Mouse (Mus musculus) limb, embryonic 13.5 days (tissue): Measurements from ENCODE around the gene Mtfr1l. TPM values are rescaled to one million over a fixed set of nuclear protein-coding genes. Genes with fewer than 3 reads are reported as not detected.

Source experiments
- ATAC-seq: fragments of 200-750 bp; cut with Nextera tagmentation; 2 replicates; pipeline ENCODE4 v1.8.0; 2017; ENCODE audit warnings: low read depth, moderate number of reproducible peaks, moderate TSS enrichment; ENCODE audit not compliant: low FRiP score
- H3K27ac ChIP-seq: fragments of 300-500 bp; sonication (generic); 2 replicates; pipeline ENCODE4 v1.5.1; 2015; ENCODE audit warnings: inconsistent platforms, mild to moderate bottlenecking, moderate library complexity
- H3K27me3 ChIP-seq: fragments of 300-500 bp; sonication (generic); 2 replicates; pipeline ENCODE4 v1.6.1; 2015; ENCODE audit warnings: mild to moderate bottlenecking, inconsistent platforms
- H3K36me3 ChIP-seq: fragments of 300-500 bp; sonication (generic); 2 replicates; pipeline ENCODE4 v1.6.1; 2015; ENCODE audit warnings: inconsistent platforms, mild to moderate bottlenecking, moderate library complexity
- H3K4me1 ChIP-seq: fragments of 300-500 bp; sonication (generic); 2 replicates; pipeline ENCODE4 v1.6.1; 2015; ENCODE audit warnings: inconsistent platforms
- H3K4me2 ChIP-seq: fragments of 300-500 bp; sonication (generic); replicated peaks from 2 replicates; pipeline ENCODE4 v1.6.1; 2015; ENCODE audit warnings: inconsistent platforms, mild to moderate bottlenecking, moderate library complexity
- H3K4me3 ChIP-seq: fragments of 300-500 bp; sonication (generic); 2 replicates; pipeline ENCODE4 v1.5.1; 2015; ENCODE audit warnings: moderate library complexity, mild to moderate bottlenecking, inconsistent platforms
- H3K9ac ChIP-seq: fragments of 300-500 bp; sonication (generic); 2 replicates; pipeline ENCODE4 v1.6.1; 2015; ENCODE audit warnings: mild to moderate bottlenecking, inconsistent platforms
- H3K9me3 ChIP-seq: fragments of 300-500 bp; sonication (generic); 2 replicates; pipeline ENCODE4 v1.6.1; 2016; ENCODE audit warnings: inconsistent platforms
- WGBS: fragments of 180-500 bp; shearing (Covaris S2); methylation state at CpG from one replicate; pipeline ENCODE4 v1.1.7; 2015; 5-methylcytosine and 5-hydroxymethylcytosine counted together
- polyA plus RNA-seq: library from polyadenylated mRNA; unstranded; fragments of >200 nt; fragmentation: Nextera tagmentation; extraction: Ambion mirVana; gene quantifications from 2 replicates; pipeline ENCODE4 v1.2.1, GENCODE M21; 2015

Mtfr1l gene
- polyA plus RNA-seq, 1 experiment from 2014 or later: 131 TPM

GRCm38 (mm10) chr4:134570704-134571451 lies 35.7 kb upstream of the Mtfr1l start:
- H3K4me3 ChIP-seq: no peak overlapping the region
- peaks cover 12% of the 10 kb centered on the region for H3K27me3 ChIP-seq
- H3K9ac ChIP-seq: no peak overlapping the region
- no peak overlapping the region for H3K27ac ChIP-seq
- no peak overlapping the region for H3K4me2 ChIP-seq
- WGBS: 76% methylated on average over 14 of the region's 14 CpGs
- H3K4me1 ChIP-seq: peaks cover 4% of the 10 kb centered on the region; the same call in 1 of the 2 replicates
- ATAC-seq: no peak
- peaks cover 3% of the 10 kb centered on the region; the same call in 1 of the 2 replicates for H3K9me3 ChIP-seq
- H3K36me3 ChIP-seq: peaks cover 6% of the 10 kb centered on the region

GRCm38 (mm10) chr4:134569831-134570230 lies 34.6 kb upstream of the Mtfr1l start:
- Histone ChIP-seq H3K4me2 (no peak overlapping the region), H3K27me3 (peaks cover 12% of the 10 kb centered on the region), H3K4me1 (peaks cover 4% of the 10 kb centered on the region; the same call in 1 of the 2 replicates), H3K9ac (no peak overlapping the region), H3K9me3 (peaks cover 7% of the 10 kb centered on the region; the same call in 1 of the 2 replicates), H3K27ac (no peak overlapping the region), H3K4me3 (no peak overlapping the region), H3K36me3 (peaks cover 15% of the 10 kb centered on the region)
- no peak for ATAC-seq
- 80% methylated on average over 8 of the region's 8 CpGs for WGBS

GRCm38 (mm10) chr4:134569205-134569604 lies 34.0 kb upstream of the Mtfr1l start:
- no peak overlapping the region for H3K27ac ChIP-seq
- no peak overlapping the region for H3K4me3 ChIP-seq
- peaks cover 16% of the 10 kb centered on the region for H3K36me3 ChIP-seq
- no peak overlapping the region for H3K4me2 ChIP-seq
- ATAC-seq: no peak
- no peak overlapping the region for H3K9ac ChIP-seq
- peaks cover 7% of the 10 kb centered on the region; the same call in 1 of the 2 replicates for H3K9me3 ChIP-seq
- peaks cover 12% of the 10 kb centered on the region for H3K27me3 ChIP-seq
- WGBS: 72% methylated on average over 6 of the region's 6 CpGs
- H3K4me1 ChIP-seq: peaks cover 4% of the 10 kb centered on the region; the same call in 1 of the 2 replicates

GRCm38 (mm10) chr4:134567377-134568226 lies 32.4 kb upstream of the Mtfr1l start:
- ATAC-seq: no peak

GRCm38 (mm10) chr4:134564093-134564492 lies 28.9 kb upstream of the Mtfr1l start:
- H3K4me3 ChIP-seq: no peak overlapping the region
- peaks cover 16% of the 10 kb centered on the region for H3K36me3 ChIP-seq
- H3K9ac ChIP-seq: no peak overlapping the region
- peaks cover 7% of the 10 kb centered on the region; the same call in 1 of the 2 replicates for H3K9me3 ChIP-seq
- H3K4me1 ChIP-seq: peaks cover 5% of the 10 kb centered on the region; the same call in 1 of the 2 replicates
- H3K27me3 ChIP-seq: peaks cover 12% of the 10 kb centered on the region
- ATAC-seq: no peak
- 76% methylated on average over 6 of the region's 6 CpGs for WGBS
- H3K27ac ChIP-seq: no peak overlapping the region
- H3K4me2 ChIP-seq: no peak overlapping the region

More at GRCm38 (mm10) chr4:134567377-134568226, 32.4 kb upstream of the Mtfr1l start:
- peaks cover 16% of the 10 kb centered on the region for H3K36me3 ChIP-seq
- peaks cover 4% of the 10 kb centered on the region; the same call in 1 of the 2 replicates for H3K4me1 ChIP-seq
- H3K4me2 ChIP-seq: no peak overlapping the region
- peaks cover 12% of the 10 kb centered on the region for H3K27me3 ChIP-seq
- no peak overlapping the region for H3K9ac ChIP-seq
- no peak overlapping the region for H3K4me3 ChIP-seq
- WGBS: 30% methylated on average over 19 of the region's 19 CpGs
- H3K27ac ChIP-seq: no peak overlapping the region
- H3K9me3 ChIP-seq: peaks cover 7% of the 10 kb centered on the region; the same call in 1 of the 2 replicates

- Histone ChIP-seq H3K9me3 (peaks cover 7% of the 10 kb centered on the region; the same call in 1 of the 2 replicates), H3K4me2 (no peak overlapping the region), H3K36me3 (peaks cover 13% of the 10 kb centered on the region), H3K4me3 (no peak overlapping the region), H3K27me3 (peaks cover 9% of the 10 kb centered on the region), H3K27ac (no peak overlapping the region), H3K9ac (no peak overlapping the region), H3K4me1 (peaks cover 9% of the 10 kb centered on the region)
- no peak for ATAC-seq
- WGBS: 91% methylated on average over 16 of the region's 16 CpGs
These were observed 28.4 kb upstream of the Mtfr1l start for GRCm38 (mm10) chr4:134563624-134564023.

GRCm38 (mm10) chr4:134562014-134562413 lies 26.8 kb upstream of the Mtfr1l start:
- Histone ChIP-seq H3K27me3 (no peaks in the 10 kb centered on the region), H3K36me3 (peaks cover 13% of the 10 kb centered on the region), H3K4me3 (no peak overlapping the region), H3K9me3 (peaks cover 7% of the 10 kb centered on the region; the same call in 1 of the 2 replicates), H3K4me2 (no peak overlapping the region), H3K9ac (no peak overlapping the region), H3K4me1 (peaks cover 17% of the 10 kb centered on the region), H3K27ac (no peak overlapping the region)
- no peak for ATAC-seq
- WGBS: 81% methylated on average over 2 of the region's 2 CpGs

- Histone ChIP-seq H3K9ac (no peak overlapping the region), H3K4me2 (no peak overlapping the region), H3K4me1 (peaks cover 17% of the 10 kb centered on the region), H3K27ac (no peak overlapping the region), H3K9me3 (0 out of 2 replicates have a peak, but pooled peaks cover 3% of the 10 kb centered on the region), H3K36me3 (peaks cover 9% of the 10 kb centered on the region), H3K27me3 (no peaks in the 10 kb centered on the region), H3K4me3 (no peak overlapping the region)
- WGBS: 89% methylated on average over 8 of the region's 8 CpGs
- no peak for ATAC-seq
These were observed 25.5 kb upstream of the Mtfr1l start for GRCm38 (mm10) chr4:134560699-134561098.

- H3K9ac ChIP-seq: no peak overlapping the region
- H3K27me3 ChIP-seq: no peaks in the 10 kb centered on the region
- H3K36me3 ChIP-seq: no peaks in the 10 kb centered on the region
- H3K4me2 ChIP-seq: no peak overlapping the region
- WGBS: 73% methylated on average over 7 of the region's 7 CpGs
- H3K27ac ChIP-seq: no peak overlapping the region
- H3K4me1 ChIP-seq: peaks cover 17% of the 10 kb centered on the region
- H3K9me3 ChIP-seq: no peaks in the 10 kb centered on the region
- no peak for ATAC-seq
- no peak overlapping the region for H3K4me3 ChIP-seq
These were observed 24.0 kb upstream of the Mtfr1l start for GRCm38 (mm10) chr4:134559154-134559553.

- H3K9me3 ChIP-seq: no peaks in the 10 kb centered on the region
- H3K4me2 ChIP-seq: no peak overlapping the region
- no peaks in the 10 kb centered on the region for H3K36me3 ChIP-seq
- peaks cover 17% of the 10 kb centered on the region for H3K4me1 ChIP-seq
- H3K9ac ChIP-seq: peak overlapping the region; percentile 50; the same call in 1 of the 2 replicates
- no peak overlapping the region for H3K4me3 ChIP-seq
- WGBS: 18% methylated on average over 9 of the region's 9 CpGs
- 0 out of 2 replicates have a peak overlapping the region, but pooled peaks have one; percentile 48 for H3K27ac ChIP-seq
- H3K27me3 ChIP-seq: no peaks in the 10 kb centered on the region
- ATAC-seq: no peak
These were observed 23.5 kb upstream of the Mtfr1l start for GRCm38 (mm10) chr4:134558570-134559113.

- no peak for ATAC-seq
- Histone ChIP-seq H3K4me3 (no peak overlapping the region), H3K27ac (peak overlapping the region; percentile 58; the same call in 1 of the 2 replicates), H3K4me2 (peak overlapping the region; percentile 27; the same call in 1 of the 2 replicates), H3K36me3 (no peaks in the 10 kb centered on the region), H3K4me1 (peaks cover 17% of the 10 kb centered on the region), H3K9ac (peak overlapping the region; percentile 48; the same call in 1 of the 2 replicates), H3K27me3 (no peaks in the 10 kb centered on the region), H3K9me3 (no peaks in the 10 kb centered on the region)
- 9% methylated on average over 16 of the region's 16 CpGs for WGBS
These were observed 22.6 kb upstream of the Mtfr1l start for GRCm38 (mm10) chr4:134557626-134558249.
